Mouse (Mus musculus) erythroblast, adult 5-6 weeks (primary cell): ENCODE results near the gene Ntn4. TPM values are rescaled to one million over a fixed set of nuclear protein-coding genes. Genes with fewer than 3 reads are reported as not detected.
A peak's percentile ranks its signal among the peaks of the same experiment; 100 is the strongest.

Experiments
- ATAC-seq: replicated peaks from 2 replicates; pipeline ENCODE4 v1.8.0; 2016; ENCODE audit warnings: moderate number of reproducible peaks, mild to moderate bottlenecking, moderate TSS enrichment, inconsistent platforms; ENCODE audit not compliant: poor library complexity, low FRiP score, severe bottlenecking
- total RNA-seq, 2 experiments: library from RNA; stranded (forward) in 1 of 2; stranded (reverse) in 1 of 2; fragments of 150-400 nt in 1 of 2; fragments of 200-764, 138-1000 nt in 1 of 2; gene quantifications; 2 replicates each; pipeline versions ENCODE4 v1.2.3 to v1.2.4; 2015 to 2017; ENCODE audit warnings: low replicate concordance in 2 of 2

Ntn4 gene
- 8.8 and 13.0 TPM in 2 replicates for total RNA-seq (2015; ENCODE audit: low replicate concordance)
- 12.6 and 16.9 TPM in 2 replicates for total RNA-seq (2017; ENCODE audit: low replicate concordance)

- no peak for ATAC-seq
Measured at GRCm38 (mm10) chr10:93640521-93640952, at the start of gene Ntn4. TSS of gene Ntn4 (plus strand) at chr10:93640681.

- no peak for ATAC-seq
Measured at GRCm38 (mm10) chr10:93592456-93592855, 48.0 kb upstream of the Ntn4 start.

- ATAC-seq = peak; percentile 76
Measured at GRCm38 (mm10) chr10:93594022-93594482, 46.4 kb upstream of the Ntn4 start.

GRCm38 (mm10) chr10:93595831-93596230, 44.6 kb upstream of the Ntn4 start:
- ATAC-seq = no peak

- no peak for ATAC-seq
Measured at GRCm38 (mm10) chr10:93596641-93597040, 43.8 kb upstream of the Ntn4 start.

- no peak for ATAC-seq
Measured at GRCm38 (mm10) chr10:93602309-93602708, 38.2 kb upstream of the Ntn4 start.

- no peak for ATAC-seq
Measured at GRCm38 (mm10) chr10:93603256-93603655, 37.2 kb upstream of the Ntn4 start.

- ATAC-seq = no peak
Measured at GRCm38 (mm10) chr10:93606326-93606725, 34.2 kb upstream of the Ntn4 start.

GRCm38 (mm10) chr10:93608051-93608450, 32.4 kb upstream of the Ntn4 start:
- no peak for ATAC-seq

- no peak for ATAC-seq
Measured at GRCm38 (mm10) chr10:93609236-93609635, 31.2 kb upstream of the Ntn4 start.

- no peak for ATAC-seq
Measured at GRCm38 (mm10) chr10:93610896-93611295, 29.6 kb upstream of the Ntn4 start.

- ATAC-seq = peak; percentile 84
Measured at GRCm38 (mm10) chr10:93611419-93612007, 29.0 kb upstream of the Ntn4 start.

- ATAC-seq = no peak
Measured at GRCm38 (mm10) chr10:93614850-93615249, 25.6 kb upstream of the Ntn4 start.

GRCm38 (mm10) chr10:93620438-93621179, 19.9 kb upstream of the Ntn4 start:
- no peak for ATAC-seq

GRCm38 (mm10) chr10:93623725-93624124, 16.8 kb upstream of the Ntn4 start:
- no peak for ATAC-seq

GRCm38 (mm10) chr10:93624151-93624550, 16.3 kb upstream of the Ntn4 start:
- ATAC-seq = no peak

- ATAC-seq = no peak
Measured at GRCm38 (mm10) chr10:93630310-93630709, 10.2 kb upstream of the Ntn4 start.

GRCm38 (mm10) chr10:93632086-93632485, 8.4 kb upstream of the Ntn4 start:
- peak; percentile 70 for ATAC-seq

- no peak for ATAC-seq
Measured at GRCm38 (mm10) chr10:93633563-93633962, 6.9 kb upstream of the Ntn4 start.

- ATAC-seq = no peak
Measured at GRCm38 (mm10) chr10:93633971-93634370, 6.5 kb upstream of the Ntn4 start.

- no peak for ATAC-seq
Measured at GRCm38 (mm10) chr10:93635941-93636340, 4.5 kb upstream of the Ntn4 start.
